Mouse (Mus musculus) megakaryocyte-erythroid progenitor cell, adult 5-6 weeks (primary cell): Measurements from ENCODE around the gene Chic1. TPM values are rescaled to one million over a fixed set of nuclear protein-coding genes. Genes with fewer than 3 reads are reported as not detected.

ENCODE experiments used
- ATAC-seq: replicated peaks from 2 replicates; pipeline ENCODE4 v1.8.0; 2016; ENCODE audit warnings: mild to moderate bottlenecking, inconsistent platforms; ENCODE audit not compliant: severe bottlenecking, poor library complexity, low FRiP score, low TSS enrichment
- total RNA-seq, 2 experiments: library from RNA; stranded (forward) in 1 of 2; stranded (reverse) in 1 of 2; fragments of 200-1000, 215-1000 nt in 1 of 2; fragments of >200 nt in 1 of 2; fragmentation: Nextera tagmentation in 1 of 2; gene quantifications; 2 replicates each; pipeline ENCODE4 v1.2.3; 2014 to 2017

Gene Chic1
- 0.40 TPM in 1 of 2 replicates, not detected in the other for total RNA-seq (2014; fragmentation: Nextera tagmentation)
- 0.08 TPM in 1 of 2 replicates, not detected in the other for total RNA-seq (2017)

DNA sequence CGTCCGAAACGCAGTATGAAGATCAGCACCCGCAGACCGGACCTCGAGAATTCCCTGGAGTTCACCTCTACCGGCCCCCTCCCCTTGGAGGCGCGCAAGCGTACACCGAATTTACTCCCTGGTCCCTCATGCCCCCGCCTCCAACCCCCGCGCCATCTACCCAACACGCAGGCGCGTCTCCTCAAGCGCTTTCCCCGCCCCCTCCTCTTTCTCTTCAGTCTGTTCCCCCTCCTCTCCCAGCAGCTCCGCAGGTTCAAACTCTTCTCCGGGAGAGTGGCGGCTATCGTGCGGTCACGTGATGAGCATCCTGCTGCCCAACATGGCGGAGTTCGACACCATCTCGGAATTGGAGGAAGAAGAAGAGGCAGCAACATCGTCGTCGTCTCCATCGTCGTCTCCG, at the start of gene Chic1:
Chic1 (plus strand) TSS at position 190 of the 400 bp plus-strand sequence.
- no peak for ATAC-seq

GRCm38 (mm10) chrX:103308262-103308661, 48.0 kb upstream of the Chic1 start:
- no peak for ATAC-seq

DNA sequence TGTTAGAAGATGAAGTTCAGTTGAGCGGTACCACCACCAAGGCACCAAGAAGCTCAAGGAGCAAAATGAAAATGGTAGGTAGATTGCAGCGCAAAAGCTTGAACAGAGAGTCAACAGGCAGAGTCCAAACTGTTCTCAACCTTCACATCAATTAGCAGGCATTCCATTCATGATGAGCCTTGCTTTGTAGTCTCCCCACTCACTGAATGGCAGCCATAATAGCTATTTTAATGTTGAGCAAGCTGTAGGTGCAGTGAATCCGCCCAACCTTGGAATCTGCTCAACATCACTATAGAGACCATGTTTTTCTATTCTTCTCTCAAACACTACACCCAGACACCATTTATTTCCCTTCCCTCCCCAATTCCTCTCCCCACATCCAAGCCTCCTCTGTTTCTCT, 44.6 kb upstream of the Chic1 start:
- no peak for ATAC-seq

- ATAC-seq = no peak
Measured at GRCm38 (mm10) chrX:103314146-103314545, 42.1 kb upstream of the Chic1 start.

GRCm38 (mm10) chrX:103321146-103321545, 35.1 kb upstream of the Chic1 start, which contains the start of gene Cdx4:
Gene Cdx4, plus strand, starts transcription at chrX:103321398.
- no peak for ATAC-seq

DNA sequence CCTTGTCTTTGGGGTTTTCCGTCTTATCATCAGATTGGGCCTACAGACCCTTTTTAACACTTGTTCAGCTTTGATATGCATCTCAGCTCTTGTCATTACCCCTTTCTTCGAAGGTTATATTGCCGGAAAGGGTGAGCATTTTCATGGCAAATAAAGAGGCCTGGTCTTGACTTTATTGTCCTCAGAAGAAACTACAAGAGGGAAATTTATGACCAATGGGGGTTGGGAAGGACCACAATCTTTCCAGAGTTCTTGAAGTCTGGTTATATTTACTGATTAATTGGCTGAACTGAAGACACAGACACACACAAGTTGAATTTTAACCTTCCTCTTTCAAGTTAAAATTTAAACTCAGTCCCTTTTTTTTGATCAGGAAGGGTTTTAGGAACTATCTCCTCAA, 30.4 kb upstream of the Chic1 start:
- no peak for ATAC-seq

DNA sequence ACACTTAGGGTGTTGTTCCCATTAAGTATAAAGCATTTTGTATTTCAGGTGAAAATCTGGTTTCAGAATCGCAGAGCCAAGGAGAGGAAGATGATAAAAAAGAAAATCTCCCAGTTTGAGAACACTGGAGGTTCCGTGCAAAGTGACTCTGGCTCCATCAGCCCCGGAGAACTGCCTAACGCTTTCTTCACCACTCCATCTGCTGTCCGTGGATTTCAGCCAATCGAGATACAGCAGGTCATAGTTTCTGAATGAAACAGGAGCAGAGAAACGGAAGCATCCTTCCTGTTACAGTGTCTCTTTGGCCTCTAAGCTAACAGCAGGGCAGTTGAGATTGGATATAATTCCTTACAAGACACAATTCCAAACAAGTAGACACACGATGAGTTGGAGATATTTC, 26.9 kb upstream of the Chic1 start:
- ATAC-seq = no peak

DNA sequence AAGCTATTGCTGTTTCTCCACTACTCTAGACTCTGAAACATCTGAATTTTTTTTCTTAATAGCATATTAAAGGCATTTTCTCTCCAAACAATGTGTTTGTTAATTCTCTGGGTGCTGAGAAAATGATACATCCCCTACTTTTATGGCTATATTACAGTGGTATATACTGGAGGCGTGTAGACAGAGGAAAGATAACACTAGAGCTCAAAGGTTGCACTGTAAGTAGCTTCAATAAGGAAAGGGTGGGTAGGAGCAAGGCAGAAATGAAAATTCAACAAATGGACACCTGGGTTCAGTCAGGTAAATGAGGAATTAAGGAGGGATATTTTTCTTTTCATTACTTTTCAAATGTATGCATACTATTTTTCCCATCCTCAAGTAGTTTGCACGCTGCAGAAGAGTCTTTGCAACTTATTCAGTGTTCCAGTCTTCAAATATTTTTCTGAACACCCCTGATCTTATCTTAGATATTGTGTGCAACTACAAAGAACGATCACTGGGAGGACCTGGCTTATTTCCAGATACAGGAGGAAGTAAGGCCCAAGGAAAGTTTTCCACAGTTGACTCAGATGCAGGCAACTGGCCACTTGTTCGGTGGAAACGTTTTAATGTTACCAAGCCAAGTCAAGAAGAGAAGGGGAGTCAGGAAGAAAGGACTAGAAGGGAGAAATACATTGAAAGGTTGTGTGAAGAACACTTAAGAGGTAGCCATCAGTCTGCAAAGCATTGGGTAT, 25.0 kb upstream of the Chic1 start:
- no peak for ATAC-seq

DNA sequence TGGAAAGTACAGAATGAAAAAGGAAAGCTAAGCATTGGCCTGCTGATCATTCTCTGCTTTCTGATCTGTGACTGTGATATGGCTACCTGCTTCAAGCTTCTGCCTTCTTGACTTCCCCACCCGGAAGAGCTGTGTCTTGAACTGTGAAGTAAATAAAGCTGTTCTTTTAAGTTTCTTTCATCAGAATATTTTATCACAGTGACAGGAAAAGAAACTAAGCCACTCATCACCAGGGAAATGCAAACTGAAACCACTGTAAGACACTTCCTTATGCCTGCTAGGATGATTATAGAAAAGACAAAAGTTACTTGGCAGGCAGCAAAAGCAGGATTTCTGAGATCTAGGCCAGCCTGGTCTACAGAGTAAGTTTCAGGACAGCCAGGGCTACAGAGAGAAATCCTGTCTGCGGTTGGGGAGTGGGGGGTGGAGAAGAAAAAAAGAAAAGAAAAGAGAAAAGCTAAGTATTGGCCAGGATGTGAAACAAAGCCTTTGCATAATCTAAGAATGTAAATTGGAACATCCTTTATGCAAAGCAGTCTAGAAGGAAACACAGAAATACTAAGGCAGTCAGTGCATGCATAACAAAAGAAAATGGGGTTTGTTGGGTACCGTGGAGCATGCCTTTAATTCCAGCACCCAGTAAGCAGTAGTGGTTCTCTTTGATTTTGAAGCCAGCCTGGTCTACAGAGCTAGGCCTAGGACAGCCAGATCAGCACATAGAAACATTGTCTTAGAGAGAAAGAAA, 14.7 kb upstream of the Chic1 start:
- no peak for ATAC-seq

GRCm38 (mm10) chrX:103355784-103356183, 492 bp upstream of the Chic1 start:
- ATAC-seq = no peak

DNA sequence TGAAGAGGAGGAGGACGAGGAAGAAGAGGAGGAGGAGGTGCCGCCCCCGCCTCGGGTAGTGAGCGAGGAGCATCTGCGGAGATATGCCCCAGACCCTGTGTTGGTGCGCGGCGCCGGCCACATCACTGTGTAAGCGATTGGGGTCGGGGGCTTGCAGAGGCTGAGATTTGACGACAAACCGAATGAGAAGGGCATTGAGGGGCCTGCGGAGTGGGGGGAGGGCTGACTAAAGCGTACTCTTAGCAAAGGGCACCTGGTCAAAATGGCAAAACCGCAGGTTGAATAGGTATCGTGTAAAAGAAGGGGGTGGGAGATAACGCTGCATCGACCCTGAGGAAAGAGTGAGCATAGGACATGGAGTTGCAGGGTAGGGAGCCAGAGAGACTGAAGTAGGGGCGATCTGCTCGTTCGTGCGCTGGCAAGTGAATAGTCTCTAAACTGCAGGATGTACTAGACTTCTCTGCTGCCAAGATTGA, 523 bp downstream of the Chic1 start:
- ATAC-seq = no peak

- no peak for ATAC-seq
Measured at GRCm38 (mm10) chrX:103366201-103366600, 9.9 kb downstream of the Chic1 start.

DNA sequence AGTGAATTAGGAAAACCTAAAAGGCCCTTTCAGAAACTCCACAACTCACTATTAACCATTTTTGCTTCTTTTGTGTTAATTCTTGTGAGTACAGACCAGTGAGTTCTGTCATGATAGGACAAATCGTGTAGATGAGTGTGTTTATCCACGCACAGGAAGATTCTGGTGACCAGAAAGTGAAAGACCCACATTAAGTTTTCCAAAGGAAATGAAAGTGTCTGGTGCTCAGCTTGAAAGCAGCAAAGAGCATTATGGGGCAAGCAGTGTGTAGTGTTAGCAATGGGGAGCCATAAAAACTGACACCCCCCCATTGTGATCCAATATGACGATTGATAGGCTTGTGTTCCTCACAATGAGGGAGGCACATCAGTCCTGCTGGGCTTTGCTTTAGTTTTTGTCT, 12.4 kb downstream of the Chic1 start:
- no peak for ATAC-seq

DNA sequence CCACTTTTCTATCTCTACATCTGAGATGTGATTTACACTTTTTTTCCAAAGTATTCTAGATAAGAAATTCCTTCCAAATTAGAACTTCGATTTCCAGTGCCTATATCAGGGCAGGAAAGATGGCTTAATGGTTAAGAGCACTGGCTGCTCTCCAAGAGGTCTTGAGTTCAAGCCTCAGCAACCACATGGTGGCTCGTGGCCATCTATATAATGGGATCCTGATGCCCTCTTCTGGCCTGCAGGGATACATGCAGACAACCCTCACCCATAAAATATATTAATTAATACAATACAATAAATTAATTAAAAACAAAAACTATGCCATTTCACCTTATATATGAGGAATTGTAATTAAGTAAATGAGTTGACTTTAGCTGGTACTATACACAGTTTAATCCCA, 14.9 kb downstream of the Chic1 start:
- ATAC-seq = 0 out of 2 replicates have a peak, but pooled peaks have one; percentile 55

DNA sequence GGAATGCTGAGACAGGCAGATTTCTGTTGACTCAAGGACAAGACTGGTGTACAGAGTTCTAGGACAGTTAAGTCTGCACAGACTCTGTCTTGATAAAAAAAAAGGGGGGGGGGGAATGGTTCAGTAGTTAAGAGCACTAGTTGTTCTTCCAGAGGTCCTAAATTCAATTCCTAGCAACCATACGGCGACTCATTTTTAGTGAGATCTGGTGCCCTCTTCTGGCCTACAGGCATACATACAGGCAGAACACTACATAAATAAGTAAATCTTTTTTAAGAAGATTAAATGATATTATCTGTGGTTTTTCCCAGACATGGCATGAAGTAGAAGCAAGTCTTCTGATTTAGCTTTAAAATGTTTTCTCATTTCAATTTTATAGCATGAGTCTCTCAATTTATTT, 15.4 kb downstream of the Chic1 start:
- ATAC-seq = no peak

DNA sequence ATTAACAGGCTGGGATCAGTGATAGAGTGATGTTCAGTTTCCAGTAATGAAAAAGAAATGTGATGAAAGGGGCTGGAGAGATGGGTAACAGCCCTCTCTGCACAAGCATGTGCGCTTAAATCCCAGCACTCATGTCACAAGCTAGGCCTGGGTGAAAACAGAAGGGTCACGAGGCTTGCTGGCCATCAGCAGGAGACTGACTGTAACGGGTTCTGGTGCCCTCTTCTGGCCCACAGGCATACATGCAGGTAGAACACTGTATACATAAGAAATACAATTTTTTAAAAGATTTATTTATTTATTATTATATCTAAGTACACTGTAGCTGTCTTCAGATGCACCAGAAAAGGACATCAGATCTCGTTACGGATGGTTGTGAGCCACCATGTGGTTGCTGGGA, 18.0 kb downstream of the Chic1 start:
- no peak for ATAC-seq

DNA sequence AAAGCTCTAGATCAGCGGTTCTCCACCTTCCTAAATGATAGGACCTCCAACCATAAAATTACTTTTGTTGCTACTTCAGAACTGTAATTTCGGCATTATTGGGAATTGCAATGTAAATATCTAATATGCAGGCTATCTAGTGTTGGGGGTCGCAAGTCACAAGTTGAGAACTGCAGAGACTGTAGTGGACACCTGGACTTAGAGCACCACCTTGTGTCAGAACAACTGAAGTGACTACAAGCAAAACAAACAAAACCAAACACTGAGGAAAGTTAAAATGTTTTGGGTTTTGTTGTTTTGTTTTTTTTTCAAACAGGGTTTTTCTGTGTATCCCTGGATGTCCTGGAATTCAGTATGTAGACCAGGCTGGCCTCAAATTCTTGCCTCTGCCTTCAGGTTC, 28.3 kb downstream of the Chic1 start:
- ATAC-seq = no peak

DNA sequence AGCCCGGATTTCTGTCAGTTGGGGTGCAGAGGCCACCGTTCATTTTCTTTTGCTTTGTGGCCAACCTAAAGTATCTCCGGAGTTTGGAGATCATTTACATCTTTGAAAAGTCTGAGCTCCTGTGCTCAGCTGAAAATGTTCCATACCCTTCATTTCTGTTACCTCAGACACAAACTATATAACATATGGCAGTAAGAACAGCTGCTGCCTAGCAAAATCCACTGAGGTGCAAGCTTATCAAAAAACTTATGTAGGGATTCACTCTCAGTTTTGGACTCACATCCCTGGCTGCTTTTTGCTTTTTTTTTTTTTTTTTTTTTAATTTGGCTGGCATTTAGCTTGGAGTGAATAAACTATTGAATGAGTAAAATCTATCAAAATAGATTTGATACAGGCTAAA, 31.9 kb downstream of the Chic1 start:
- ATAC-seq = no peak

- ATAC-seq = no peak
Measured at GRCm38 (mm10) chrX:103393841-103394240, 37.6 kb downstream of the Chic1 start.

GRCm38 (mm10) chrX:103405021-103405420, 48.7 kb downstream of the Chic1 start:
- ATAC-seq = no peak

DNA sequence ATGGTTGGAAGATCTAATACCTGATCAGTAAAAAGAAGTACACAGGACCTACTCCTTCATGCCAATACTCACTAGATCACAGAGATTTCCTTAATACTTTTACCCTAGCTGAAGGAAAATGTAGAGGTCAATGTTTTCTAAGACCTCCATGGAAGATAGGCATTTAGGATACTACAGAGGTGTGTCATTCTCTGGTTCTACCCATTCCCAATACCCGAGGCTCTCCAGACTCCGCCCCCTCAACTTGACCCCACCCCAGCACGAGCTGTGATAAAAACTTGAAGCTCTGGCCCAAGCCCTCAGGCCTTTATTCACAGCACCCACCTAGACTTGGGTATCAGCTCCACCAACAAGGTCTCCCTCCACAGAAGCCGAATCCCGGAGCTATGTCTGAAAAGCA, 57.9 kb downstream of the Chic1 start, which contains the start of gene Tsx:
Tsx (plus strand) TSS at position 301 of the 400 bp plus-strand sequence.
- ATAC-seq = no peak
